Mouse (Mus musculus): ENCODE results near the gene Dolpp1. TPM values are rescaled to one million over a fixed set of nuclear protein-coding genes. Genes with fewer than 3 reads are reported as not detected.

The Dolpp1 gene
- polyA plus RNA-seq, 1 experiment from 2014 or later: 12.2 TPM

- no peaks in the 10 kb centered on the region for H3K9me3 ChIP-seq (ENCODE audit: low read length)
- ATAC-seq (peak; percentile 94), DNase-seq (peak; percentile 73)
These were observed 37.1 kb downstream of the Dolpp1 start for GRCm38 (mm10) chr2:30429156-30429555.

GRCm38 (mm10) chr2:30435326-30436155 is 43.5 kb downstream of the Dolpp1 start:
- Histone ChIP-seq H3K27ac (ENCODE audit: low read depth) (no peak overlapping the region), H3K9ac (replicated peaks) (no peak overlapping the region), H3K36me3 (replicated peaks; ENCODE audit: insufficient read depth, low read length) (peaks cover 83% of the 10 kb centered on the region), H3K27me3 (ENCODE audit: insufficient read depth, low read length) (no peaks in the 10 kb centered on the region), H3K9me3 (ENCODE audit: low read length) (no peaks in the 10 kb centered on the region), H3K4me1 (ENCODE audit: insufficient read depth) (peaks cover 3% of the 10 kb centered on the region; the same call in 1 of the 2 replicates), H3K4me3 (ENCODE audit: low read depth, low read length) (no peak overlapping the region), H3K4me2 (ENCODE audit: low read depth, low read length) (no peak overlapping the region)
- TF ChIP-seq EP300 (IDR thresholded peaks at IDR 0.05; ENCODE audit: low read depth): no peak
- TF ChIP-seq CTCF (IDR thresholded peaks at IDR 0.05; ENCODE audit: low read depth): peak; percentile 96
- peak; percentile 74 for DNase-seq
- 43% methylated on average over 5 of the region's 5 CpGs for WGBS (ENCODE audit: insufficient replicate concordance)
- peak; percentile 78 for ATAC-seq

More at GRCm38 (mm10) chr2:30429156-30429555, 37.1 kb downstream of the Dolpp1 start:
- Histone ChIP-seq H3K4me1 (ENCODE audit: insufficient read depth) (peaks cover 4% of the 10 kb centered on the region; the same call in 1 of the 2 replicates), H3K27ac (ENCODE audit: low read depth) (0 out of 2 replicates have a peak overlapping the region, but pooled peaks have one; percentile 13), H3K9ac (replicated peaks) (no peak overlapping the region), H3K36me3 (replicated peaks; ENCODE audit: insufficient read depth, low read length) (peaks cover 84% of the 10 kb centered on the region), H3K4me3 (ENCODE audit: low read depth, low read length) (no peak overlapping the region), H3K27me3 (ENCODE audit: insufficient read depth, low read length) (no peaks in the 10 kb centered on the region), H3K4me2 (ENCODE audit: low read depth, low read length) (no peak overlapping the region)
- TF ChIP-seq EP300 (IDR thresholded peaks at IDR 0.05; ENCODE audit: low read depth) (peak; percentile 56; the same call in 1 of the 2 replicates), CTCF (IDR thresholded peaks at IDR 0.05; ENCODE audit: low read depth) (no peak)

- no peaks in the 10 kb centered on the region for H3K9me3 ChIP-seq (ENCODE audit: low read length)
- WGBS (ENCODE audit: insufficient replicate concordance): 76% methylated on average over 5 of the region's 5 CpGs
- ATAC-seq: no peak; the same call in 1 of the 2 replicates
- no peak for TF ChIP-seq EP300 (IDR thresholded peaks at IDR 0.05; ENCODE audit: low read depth)
- no peak for TF ChIP-seq CTCF (IDR thresholded peaks at IDR 0.05; ENCODE audit: low read depth)
- H3K4me3 ChIP-seq (ENCODE audit: low read depth, low read length): no peak overlapping the region
- no peak for DNase-seq
- H3K4me2 ChIP-seq (ENCODE audit: low read depth, low read length): no peak overlapping the region
- H3K27ac ChIP-seq (ENCODE audit: low read depth): no peak overlapping the region
- H3K9ac ChIP-seq (replicated peaks): no peak overlapping the region
- no peaks in the 10 kb centered on the region for H3K27me3 ChIP-seq (ENCODE audit: insufficient read depth, low read length)
- H3K4me1 ChIP-seq (ENCODE audit: insufficient read depth): peaks cover 7% of the 10 kb centered on the region
- peaks cover 77% of the 10 kb centered on the region for H3K36me3 ChIP-seq (replicated peaks; ENCODE audit: insufficient read depth, low read length)
These were observed 44.1 kb downstream of the Dolpp1 start for GRCm38 (mm10) chr2:30436156-30436545.

GRCm38 (mm10) chr2:30436809-30437208 is 44.8 kb downstream of the Dolpp1 start:
- DNase-seq: no peak
- 81% methylated on average over 4 of the region's 4 CpGs for WGBS (ENCODE audit: insufficient replicate concordance)
- H3K27ac ChIP-seq (ENCODE audit: low read depth): no peak overlapping the region
- no peaks in the 10 kb centered on the region for H3K9me3 ChIP-seq (ENCODE audit: low read length)
- no peak for ATAC-seq
- H3K9ac ChIP-seq (replicated peaks): no peak overlapping the region
- H3K4me3 ChIP-seq (ENCODE audit: low read depth, low read length): no peak overlapping the region
- peaks cover 71% of the 10 kb centered on the region for H3K36me3 ChIP-seq (replicated peaks; ENCODE audit: insufficient read depth, low read length)
- peaks cover 14% of the 10 kb centered on the region for H3K4me1 ChIP-seq (ENCODE audit: insufficient read depth)
- H3K4me2 ChIP-seq (ENCODE audit: low read depth, low read length): no peak overlapping the region
- no peak for TF ChIP-seq EP300 (IDR thresholded peaks at IDR 0.05; ENCODE audit: low read depth)
- no peak for TF ChIP-seq CTCF (IDR thresholded peaks at IDR 0.05; ENCODE audit: low read depth)
- no peaks in the 10 kb centered on the region for H3K27me3 ChIP-seq (ENCODE audit: insufficient read depth, low read length)

- ATAC-seq (no peak), DNase-seq (no peak)
- Histone ChIP-seq H3K27ac (ENCODE audit: low read depth) (no peak overlapping the region), H3K36me3 (replicated peaks; ENCODE audit: insufficient read depth, low read length) (peaks cover 70% of the 10 kb centered on the region), H3K4me1 (ENCODE audit: insufficient read depth) (peaks cover 24% of the 10 kb centered on the region), H3K9ac (replicated peaks) (no peak overlapping the region), H3K9me3 (ENCODE audit: low read length) (no peaks in the 10 kb centered on the region), H3K27me3 (ENCODE audit: insufficient read depth, low read length) (no peaks in the 10 kb centered on the region), H3K4me3 (ENCODE audit: low read depth, low read length) (no peak overlapping the region), H3K4me2 (ENCODE audit: low read depth, low read length) (no peak overlapping the region)
- TF ChIP-seq CTCF (IDR thresholded peaks at IDR 0.05; ENCODE audit: low read depth) (no peak), EP300 (IDR thresholded peaks at IDR 0.05; ENCODE audit: low read depth) (no peak)
- WGBS (ENCODE audit: insufficient replicate concordance): 94% methylated on average over 4 of the region's 4 CpGs
These were observed 45.7 kb downstream of the Dolpp1 start for GRCm38 (mm10) chr2:30437791-30438190.

GRCm38 (mm10) chr2:30439631-30440030 is 47.6 kb downstream of the Dolpp1 start:
- H3K4me3 ChIP-seq (ENCODE audit: low read depth, low read length): no peak overlapping the region
- H3K9ac ChIP-seq (replicated peaks): no peak overlapping the region
- H3K4me2 ChIP-seq (ENCODE audit: low read depth, low read length): no peak overlapping the region
- H3K27ac ChIP-seq (ENCODE audit: low read depth): 0 out of 2 replicates have a peak overlapping the region, but pooled peaks have one; percentile 95
- peaks cover 39% of the 10 kb centered on the region for H3K4me1 ChIP-seq (ENCODE audit: insufficient read depth)
- H3K36me3 ChIP-seq (replicated peaks; ENCODE audit: insufficient read depth, low read length): peaks cover 69% of the 10 kb centered on the region
- H3K9me3 ChIP-seq (ENCODE audit: low read length): no peaks in the 10 kb centered on the region
- WGBS (ENCODE audit: insufficient replicate concordance): 94% methylated on average over 6 of the region's 6 CpGs
- DNase-seq (no peak), ATAC-seq (no peak)
- TF ChIP-seq CTCF (IDR thresholded peaks at IDR 0.05; ENCODE audit: low read depth): no peak
- H3K27me3 ChIP-seq (ENCODE audit: insufficient read depth, low read length): no peaks in the 10 kb centered on the region

All from liver, postnatal 0 days (tissue).